Mouse (Mus musculus): ENCODE data around the gene Ms4a6d. TPM values are rescaled to one million over a fixed set of nuclear protein-coding genes. Genes with fewer than 3 reads are reported as not detected.
"Not testable (repeated sequence)": the region's sequence is repeated elsewhere in the genome, so short reads cannot be mapped to it uniquely, and the experiment has no call there.

Ms4a6d gene
- polyA plus RNA-seq, 1 experiment from 2014 or later = 2.1 TPM

GRCm38 (mm10) chr19:11613776-11614443, 9.3 kb upstream of the Ms4a6d start:
- Histone ChIP-seq H3K9ac (no peak overlapping the region), H3K4me1 (no peaks in the 10 kb centered on the region), H3K4me3 (no peak overlapping the region), H3K4me2 (no peak overlapping the region), H3K9me3 (no peaks in the 10 kb centered on the region), H3K36me3 (replicated peaks) (no peaks in the 10 kb centered on the region), H3K27ac (no peak overlapping the region), H3K27me3 (replicated peaks) (no peaks in the 10 kb centered on the region)
- no peak for ATAC-seq (replicated peaks)
- 76% methylated on average over 8 of the region's 8 CpGs for WGBS

- Histone ChIP-seq H3K4me2 (no peak overlapping the region), H3K36me3 (replicated peaks) (no peaks in the 10 kb centered on the region), H3K27ac (no peak overlapping the region), H3K4me1 (no peaks in the 10 kb centered on the region), H3K27me3 (replicated peaks) (no peaks in the 10 kb centered on the region), H3K9me3 (no peaks in the 10 kb centered on the region), H3K4me3 (no peak overlapping the region), H3K9ac (no peak overlapping the region)
- no peak for ATAC-seq (replicated peaks)
- 100% methylated on average over 1 of the region's 1 CpGs for WGBS
Observed at GRCm38 (mm10) chr19:11613084-11613483, 8.4 kb upstream of the Ms4a6d start.

- no peak for ATAC-seq (replicated peaks)
- no peak overlapping the region for H3K9ac ChIP-seq
- WGBS = 62% methylated on average over 2 of the region's 2 CpGs
- no peak overlapping the region for H3K4me3 ChIP-seq
- H3K4me1 ChIP-seq = no peaks in the 10 kb centered on the region
- no peak overlapping the region for H3K27ac ChIP-seq
- H3K27me3 ChIP-seq (replicated peaks) = no peaks in the 10 kb centered on the region
- H3K9me3 ChIP-seq = no peaks in the 10 kb centered on the region
- no peaks in the 10 kb centered on the region for H3K36me3 ChIP-seq (replicated peaks)
- no peak overlapping the region for H3K4me2 ChIP-seq
Observed at GRCm38 (mm10) chr19:11612293-11612692, 7.6 kb upstream of the Ms4a6d start.

GRCm38 (mm10) chr19:11611541-11611945, 6.9 kb upstream of the Ms4a6d start:
- Histone ChIP-seq H3K27ac (no peak overlapping the region), H3K4me1 (no peaks in the 10 kb centered on the region), H3K4me3 (no peak overlapping the region), H3K36me3 (replicated peaks) (no peaks in the 10 kb centered on the region), H3K4me2 (no peak overlapping the region), H3K9me3 (no peaks in the 10 kb centered on the region), H3K27me3 (replicated peaks) (no peaks in the 10 kb centered on the region), H3K9ac (0 out of 2 replicates have a peak overlapping the region, but pooled peaks have one; percentile 8)
- 28% methylated on average over 6 of the region's 6 CpGs for WGBS
- ATAC-seq (replicated peaks) = peak; percentile 93

- Histone ChIP-seq H3K9me3 (no peaks in the 10 kb centered on the region), H3K4me1 (no peaks in the 10 kb centered on the region), H3K4me3 (no peak overlapping the region), H3K9ac (no peak overlapping the region), H3K27ac (no peak overlapping the region), H3K4me2 (no peak overlapping the region), H3K36me3 (replicated peaks) (no peaks in the 10 kb centered on the region), H3K27me3 (replicated peaks) (no peaks in the 10 kb centered on the region)
- WGBS = 4% methylated on average over 1 of the region's 1 CpGs
- ATAC-seq (replicated peaks) = peak; percentile 70
Observed at GRCm38 (mm10) chr19:11608172-11608571, 3.5 kb upstream of the Ms4a6d start.

- no peaks in the 10 kb centered on the region for H3K9me3 ChIP-seq
- ATAC-seq (replicated peaks) = no peak
- WGBS = 91% methylated on average over 2 of the region's 2 CpGs
- no peaks in the 10 kb centered on the region for H3K36me3 ChIP-seq (replicated peaks)
- H3K4me1 ChIP-seq = no peaks in the 10 kb centered on the region
- H3K27me3 ChIP-seq (replicated peaks) = no peaks in the 10 kb centered on the region
- no peak overlapping the region for H3K4me2 ChIP-seq
- no peak overlapping the region for H3K9ac ChIP-seq
- no peak overlapping the region for H3K27ac ChIP-seq
- no peak overlapping the region for H3K4me3 ChIP-seq
Observed at GRCm38 (mm10) chr19:11602026-11602425, 2.6 kb downstream of the Ms4a6d start.

- H3K9ac ChIP-seq = no peak overlapping the region
- no peaks in the 10 kb centered on the region for H3K36me3 ChIP-seq (replicated peaks)
- ATAC-seq (replicated peaks) = no peak
- H3K27me3 ChIP-seq (replicated peaks) = no peaks in the 10 kb centered on the region
- 88% methylated on average over 3 of the region's 3 CpGs for WGBS
- H3K27ac ChIP-seq = no peak overlapping the region
- no peak overlapping the region for H3K4me3 ChIP-seq
- H3K9me3 ChIP-seq = no peaks in the 10 kb centered on the region
- no peak overlapping the region for H3K4me2 ChIP-seq
- no peaks in the 10 kb centered on the region for H3K4me1 ChIP-seq
Observed at GRCm38 (mm10) chr19:11601349-11601748, 3.3 kb downstream of the Ms4a6d start.

- Histone ChIP-seq H3K4me2 (no peak overlapping the region), H3K9me3 (no peaks in the 10 kb centered on the region), H3K4me3 (no peak overlapping the region), H3K36me3 (replicated peaks) (no peaks in the 10 kb centered on the region), H3K27ac (no peak overlapping the region), H3K9ac (no peak overlapping the region), H3K27me3 (replicated peaks) (no peaks in the 10 kb centered on the region), H3K4me1 (no peaks in the 10 kb centered on the region)
- no peak for ATAC-seq (replicated peaks)
- WGBS = 70% methylated on average over 2 of the region's 2 CpGs
Observed at GRCm38 (mm10) chr19:11589891-11590449, 14.7 kb downstream of the Ms4a6d start.

GRCm38 (mm10) chr19:11589205-11589604, 15.4 kb downstream of the Ms4a6d start:
- Histone ChIP-seq H3K36me3 (replicated peaks) (no peaks in the 10 kb centered on the region), H3K4me2 (no peak overlapping the region), H3K27ac (no peak overlapping the region), H3K4me3 (no peak overlapping the region), H3K27me3 (replicated peaks) (no peaks in the 10 kb centered on the region), H3K9me3 (no peaks in the 10 kb centered on the region), H3K9ac (no peak overlapping the region), H3K4me1 (no peaks in the 10 kb centered on the region)
- no peak for ATAC-seq (replicated peaks)
- 71% methylated on average over 4 of the region's 4 CpGs for WGBS

GRCm38 (mm10) chr19:11574965-11575364, 29.7 kb downstream of the Ms4a6d start:
- H3K27me3 ChIP-seq (replicated peaks) = no peaks in the 10 kb centered on the region
- no peak for ATAC-seq (replicated peaks)
- no peak overlapping the region for H3K4me3 ChIP-seq
- no peak overlapping the region for H3K4me2 ChIP-seq
- no peaks in the 10 kb centered on the region for H3K36me3 ChIP-seq (replicated peaks)
- 78% methylated on average over 8 of the region's 8 CpGs for WGBS
- H3K9me3 ChIP-seq = no peaks in the 10 kb centered on the region
- H3K4me1 ChIP-seq = no peaks in the 10 kb centered on the region
- H3K27ac ChIP-seq = no peak overlapping the region
- H3K9ac ChIP-seq = no peak overlapping the region

GRCm38 (mm10) chr19:11559560-11559959, 45.1 kb downstream of the Ms4a6d start:
- H3K9me3 ChIP-seq; H3K4me1 ChIP-seq; H3K4me2 ChIP-seq; ATAC-seq (replicated peaks); H3K9ac ChIP-seq; H3K36me3 ChIP-seq (replicated peaks); H3K27me3 ChIP-seq (replicated peaks); H3K27ac ChIP-seq; H3K4me3 ChIP-seq: not testable (repeated sequence)

- no peak overlapping the region for H3K27ac ChIP-seq
- H3K36me3 ChIP-seq (replicated peaks) = no peaks in the 10 kb centered on the region
- no peak for ATAC-seq (replicated peaks)
- H3K4me3 ChIP-seq = no peak overlapping the region
- H3K27me3 ChIP-seq (replicated peaks) = no peaks in the 10 kb centered on the region
- no peak overlapping the region for H3K9ac ChIP-seq
- WGBS = 90% methylated on average over 5 of the region's 5 CpGs
- no peak overlapping the region for H3K4me2 ChIP-seq
- no peaks in the 10 kb centered on the region for H3K4me1 ChIP-seq
- no peaks in the 10 kb centered on the region for H3K9me3 ChIP-seq
Observed at GRCm38 (mm10) chr19:11554726-11555125, 49.9 kb downstream of the Ms4a6d start.

- H3K4me1 ChIP-seq = no peaks in the 10 kb centered on the region
- H3K4me2 ChIP-seq = no peak overlapping the region
- H3K27ac ChIP-seq = no peak overlapping the region
- no peaks in the 10 kb centered on the region for H3K27me3 ChIP-seq (replicated peaks)
- no peaks in the 10 kb centered on the region for H3K9me3 ChIP-seq
- no peak for ATAC-seq (replicated peaks)
- no peaks in the 10 kb centered on the region for H3K36me3 ChIP-seq (replicated peaks)
- no peak overlapping the region for H3K4me3 ChIP-seq
- H3K9ac ChIP-seq = no peak overlapping the region
Observed at GRCm38 (mm10) chr19:11547911-11548310, 56.7 kb downstream of the Ms4a6d start.

Data from midbrain, embryonic 15.5 days (tissue).